Mouse (Mus musculus) liver, postnatal 0 days (tissue): Measurements from ENCODE around the gene Sh3gl2. TPM values are rescaled to one million over a fixed set of nuclear protein-coding genes. Genes with fewer than 3 reads are reported as not detected.

Experiments used
- ATAC-seq: fragments of 200-750 bp; cut with Nextera tagmentation; 2 replicates; pipeline ENCODE4 v1.8.0; 2017; ENCODE audit warnings: mild to moderate bottlenecking, moderate library complexity
- DNase-seq: peaks from one replicate; pipeline ENCODE4 v3.0.0-alpha.2; 2016
- H3K27ac ChIP-seq: fragments of 300-500 bp; sonication (generic); 2 replicates; pipeline ENCODE4 v1.5.1; 2014; ENCODE audit warnings: antibody characterized with exemption, moderate library complexity, mild to moderate bottlenecking, low read depth
- H3K27me3 ChIP-seq: fragments of 300-500 bp; sonication (generic); 2 replicates; pipeline ENCODE4 v1.6.1; 2014; ENCODE audit warnings: low read length, control low read depth, mixed read lengths; ENCODE audit not compliant: insufficient read depth
- H3K36me3 ChIP-seq: fragments of 300-500 bp; sonication (generic); replicated peaks from 2 replicates; pipeline ENCODE4 v1.6.1; 2014; ENCODE audit warnings: mild to moderate bottlenecking, control low read depth, low read length, moderate library complexity, mixed read lengths; ENCODE audit not compliant: insufficient read depth
- H3K4me1 ChIP-seq: fragments of 300-500 bp; sonication (generic); 2 replicates; pipeline ENCODE4 v1.6.1; 2014; ENCODE audit warnings: antibody characterized with exemption, mild to moderate bottlenecking, control low read depth; ENCODE audit not compliant: insufficient read depth
- H3K4me2 ChIP-seq: fragments of 300-500 bp; sonication (generic); 2 replicates; pipeline ENCODE4 v1.6.1; 2014; ENCODE audit warnings: low read depth, mild to moderate bottlenecking, low read length, moderate library complexity, mixed read lengths
- H3K4me3 ChIP-seq: fragments of 300-500 bp; sonication (generic); 2 replicates; pipeline ENCODE4 v1.5.1; 2014; ENCODE audit warnings: low read depth, low read length
- H3K9ac ChIP-seq: fragments of 300-500 bp; sonication (generic); replicated peaks from 2 replicates; pipeline ENCODE4 v1.6.1; 2014; ENCODE audit warnings: mild to moderate bottlenecking, moderate library complexity
- H3K9me3 ChIP-seq: fragments of 300-500 bp; sonication (generic); 2 replicates; pipeline ENCODE4 v1.6.1; 2016; ENCODE audit warnings: mild to moderate bottlenecking, control low read depth, low read length, mixed read lengths
- CTCF ChIP-seq: sonication (generic); IDR thresholded peaks from 2 replicates; pipeline ENCODE4 v1.5.1; 2016; ENCODE audit warnings: antibody characterized with exemption, low read depth
- EP300 ChIP-seq: IDR thresholded peaks from 2 replicates; pipeline ENCODE4 v1.6.1; 2016; ENCODE audit warnings: antibody characterized with exemption, low read depth, mild to moderate bottlenecking
- WGBS: fragments of 180-500 bp; shearing (Covaris S2); extraction: QIAGEN DNeasy Blood & Tissue Kit; methylation state at CpG from one replicate; pipeline ENCODE4 v1.1.7; 2014; ENCODE audit not compliant: insufficient replicate concordance; 5-methylcytosine and 5-hydroxymethylcytosine counted together
- polyA plus RNA-seq: library from polyadenylated mRNA; unstranded; fragments of >200 nt; fragmentation: Nextera tagmentation; extraction: Ambion mirVana; gene quantifications from 2 replicates; pipeline ENCODE4 v1.2.1, GENCODE M21; 2015

The Sh3gl2 gene
- polyA plus RNA-seq, 1 experiment from 2014 or later = not detected

- Histone ChIP-seq H3K4me1 (no peaks in the 10 kb centered on the region), H3K36me3 (no peaks in the 10 kb centered on the region), H3K9me3 (no peaks in the 10 kb centered on the region), H3K27me3 (no peaks in the 10 kb centered on the region), H3K9ac (no peak overlapping the region), H3K4me2 (no peak overlapping the region), H3K27ac (no peak overlapping the region), H3K4me3 (no peak overlapping the region)
- ATAC-seq (no peak), DNase-seq (no peak)
- no peak for TF ChIP-seq EP300
- no peak for TF ChIP-seq CTCF
- 72% methylated on average over 4 of the region's 4 CpGs for WGBS
These were observed 481.2 kb downstream of the Sh3gl2 start for GRCm38 (mm10) chr4:85686160-85686559.
